Mouse (Mus musculus): ENCODE data around the gene Ctsa. TPM values are rescaled to one million over a fixed set of nuclear protein-coding genes. Genes with fewer than 3 reads are reported as not detected.

Ctsa gene
- polyA plus RNA-seq, 1 experiment from 2014 or later: 178 TPM

GRCm38 (mm10) chr2:164888996-164889395, 56.3 kb downstream of the Ctsa start:
- no peak overlapping the region for H3K4me2 ChIP-seq
- H3K9ac ChIP-seq: no peak overlapping the region
- no peak overlapping the region for H3K27ac ChIP-seq
- no peak for ATAC-seq (ENCODE audit: insufficient number of reproducible peaks, low FRiP score, low TSS enrichment, low read depth)
- H3K27me3 ChIP-seq: no peaks in the 10 kb centered on the region
- no peak overlapping the region for H3K4me3 ChIP-seq
- WGBS: 83% methylated on average over 12 of the region's 12 CpGs
- no peaks in the 10 kb centered on the region for H3K9me3 ChIP-seq
- peaks cover 10% of the 10 kb centered on the region; the same call in 1 of the 2 replicates for H3K4me1 ChIP-seq
- peaks cover 99% of the 10 kb centered on the region for H3K36me3 ChIP-seq

GRCm38 (mm10) chr2:164889960-164890359, 57.3 kb downstream of the Ctsa start:
- no peak for ATAC-seq (ENCODE audit: insufficient number of reproducible peaks, low FRiP score, low TSS enrichment, low read depth)
- H3K4me2 ChIP-seq: no peak overlapping the region
- H3K4me1 ChIP-seq: peaks cover 10% of the 10 kb centered on the region; the same call in 1 of the 2 replicates
- H3K27me3 ChIP-seq: no peaks in the 10 kb centered on the region
- no peak overlapping the region for H3K9ac ChIP-seq
- WGBS: 92% methylated on average over 2 of the region's 2 CpGs
- no peak overlapping the region for H3K4me3 ChIP-seq
- H3K36me3 ChIP-seq: peaks cover 100% of the 10 kb centered on the region
- no peak overlapping the region for H3K27ac ChIP-seq
- no peaks in the 10 kb centered on the region for H3K9me3 ChIP-seq

Other genes with a start within 250 kb of the Ctsa start
- 0.19 TPM in 1 of 2 replicates, not detected in the other for gene Wfdc6a, start 247.4 kb upstream of the Ctsa start, polyA plus RNA-seq (2015; fragmentation: Nextera tagmentation; extraction: Ambion mirVana)
- not detected in 2 replicates for gene Eppin, start 239.3 kb upstream of the Ctsa start, polyA plus RNA-seq (2015; fragmentation: Nextera tagmentation; extraction: Ambion mirVana)
- not detected in 2 replicates for gene Wfdc6b, start 219.4 kb upstream of the Ctsa start, polyA plus RNA-seq (2015; fragmentation: Nextera tagmentation; extraction: Ambion mirVana)
- not detected in 2 replicates for gene Wfdc8, start 219.2 kb upstream of the Ctsa start, polyA plus RNA-seq (2015; fragmentation: Nextera tagmentation; extraction: Ambion mirVana)
- gene Wfdc16, start 194.1 kb upstream of the Ctsa start, polyA plus RNA-seq (2015; fragmentation: Nextera tagmentation; extraction: Ambion mirVana): not detected in 2 replicates
- not detected in 2 replicates for gene Wfdc10, start 176.8 kb upstream of the Ctsa start, polyA plus RNA-seq (2015; fragmentation: Nextera tagmentation; extraction: Ambion mirVana)
- gene Wfdc9, start 176.3 kb upstream of the Ctsa start, polyA plus RNA-seq (2015; fragmentation: Nextera tagmentation; extraction: Ambion mirVana): not detected in 2 replicates
- not detected in 2 replicates for gene Wfdc11, start 158.8 kb upstream of the Ctsa start, polyA plus RNA-seq (2015; fragmentation: Nextera tagmentation; extraction: Ambion mirVana)
- 0.18 TPM in 1 of 2 replicates, not detected in the other for gene Wfdc13, start 147.8 kb upstream of the Ctsa start, polyA plus RNA-seq (2015; fragmentation: Nextera tagmentation; extraction: Ambion mirVana)
- not detected in 2 replicates for gene Spint4, start 134.4 kb upstream of the Ctsa start, polyA plus RNA-seq (2015; fragmentation: Nextera tagmentation; extraction: Ambion mirVana)
- not detected in 2 replicates for gene Spint5, start 117.6 kb upstream of the Ctsa start, polyA plus RNA-seq (2015; fragmentation: Nextera tagmentation; extraction: Ambion mirVana)
- gene Wfdc3, start 86.9 kb upstream of the Ctsa start, polyA plus RNA-seq (2015; fragmentation: Nextera tagmentation; extraction: Ambion mirVana): 0.41 and 0.50 TPM in 2 replicates
- gene Dnttip1, start 86.9 kb upstream of the Ctsa start, polyA plus RNA-seq (2015; fragmentation: Nextera tagmentation; extraction: Ambion mirVana): 61.0 and 63.9 TPM in 2 replicates
- gene Ube2c, start 63.0 kb upstream of the Ctsa start, polyA plus RNA-seq (2015; fragmentation: Nextera tagmentation; extraction: Ambion mirVana): 293 and 311 TPM in 2 replicates
- 350 and 1,119 TPM in 2 replicates for gene Tnnc2, start 52.9 kb upstream of the Ctsa start, polyA plus RNA-seq (2015; fragmentation: Nextera tagmentation; extraction: Ambion mirVana)
- 33.8 and 40.5 TPM in 2 replicates for gene Snx21, start 47.0 kb upstream of the Ctsa start, polyA plus RNA-seq (2015; fragmentation: Nextera tagmentation; extraction: Ambion mirVana)
- gene Acot8, start 28.0 kb upstream of the Ctsa start, polyA plus RNA-seq (2015; fragmentation: Nextera tagmentation; extraction: Ambion mirVana): 16.8 and 20.7 TPM in 2 replicates
- gene Zswim3, start 27.8 kb upstream of the Ctsa start, polyA plus RNA-seq (2015; fragmentation: Nextera tagmentation; extraction: Ambion mirVana): 7.5 and 7.9 TPM in 2 replicates
- gene Zswim1, start 10.2 kb upstream of the Ctsa start, polyA plus RNA-seq (2015; fragmentation: Nextera tagmentation; extraction: Ambion mirVana): 19.4 and 20.1 TPM in 2 replicates
- gene Spata25, start 4.3 kb upstream of the Ctsa start, polyA plus RNA-seq (2015; fragmentation: Nextera tagmentation; extraction: Ambion mirVana): not detected in 2 replicates
- 5.8 and 9.3 TPM in 2 replicates for gene Neurl2, start 583 bp downstream of the Ctsa start, polyA plus RNA-seq (2015; fragmentation: Nextera tagmentation; extraction: Ambion mirVana)
- 57.1 and 61.8 TPM in 2 replicates for gene Pltp, start 24.8 kb downstream of the Ctsa start, polyA plus RNA-seq (2015; fragmentation: Nextera tagmentation; extraction: Ambion mirVana)
- 62.9 and 67.5 TPM in 2 replicates for gene Pcif1, start 46.4 kb downstream of the Ctsa start, polyA plus RNA-seq (2015; fragmentation: Nextera tagmentation; extraction: Ambion mirVana)
- gene Zfp335, start 78.9 kb downstream of the Ctsa start, polyA plus RNA-seq (2015; fragmentation: Nextera tagmentation; extraction: Ambion mirVana): 13.2 and 13.9 TPM in 2 replicates
- 22.2 and 52.4 TPM in 2 replicates for gene Mmp9, start 107.9 kb downstream of the Ctsa start, polyA plus RNA-seq (2015; fragmentation: Nextera tagmentation; extraction: Ambion mirVana)
- 0.51 and 0.97 TPM in 2 replicates for gene Slc12a5, start 127.9 kb downstream of the Ctsa start, polyA plus RNA-seq (2015; fragmentation: Nextera tagmentation; extraction: Ambion mirVana)
- 51.9 and 62.9 TPM in 2 replicates for gene Ncoa5, start 202.0 kb downstream of the Ctsa start, polyA plus RNA-seq (2015; fragmentation: Nextera tagmentation; extraction: Ambion mirVana)
- gene Cd40, start 222.8 kb downstream of the Ctsa start, polyA plus RNA-seq (2015; fragmentation: Nextera tagmentation; extraction: Ambion mirVana): 7.0 and 7.5 TPM in 2 replicates